Mouse (Mus musculus): Measurements from ENCODE around the gene Spata9. TPM values are rescaled to one million over a fixed set of nuclear protein-coding genes. Genes with fewer than 3 reads are reported as not detected.
"Not testable (repeated sequence)": the region's sequence is repeated elsewhere in the genome, so short reads cannot be mapped to it uniquely, and the experiment has no call there.

Spata9 gene
- 0.47 and 0.56 TPM in 2 replicates for polyA plus RNA-seq (2012; rRNA removed)

DNA sequence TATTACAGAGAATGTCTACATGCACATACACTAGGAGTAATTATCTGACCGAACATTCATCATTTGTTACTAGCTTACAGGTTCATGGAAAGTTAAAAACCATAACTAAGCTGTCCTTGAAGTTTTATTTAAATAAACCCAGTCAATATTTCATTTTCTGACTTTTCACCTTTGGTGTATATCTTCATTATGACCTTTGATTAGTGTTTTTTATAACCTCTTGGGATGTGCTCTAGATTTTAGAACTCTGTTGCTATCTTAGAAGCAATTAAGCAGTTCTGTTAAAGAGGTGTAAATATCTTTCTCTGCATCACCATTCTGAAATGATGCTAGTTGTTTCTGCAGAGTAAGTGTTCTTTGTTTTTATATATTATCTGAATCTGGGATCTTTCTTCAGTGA, at the start of gene Spata9:
TSS of gene Spata9 (plus strand) at position 301 of the 400 bp plus-strand sequence.
- TF ChIP-seq POLR2A (IDR thresholded peaks at IDR 0.05; ENCODE audit: borderline replicate concordance, extremely low read depth, insufficient read depth, insufficient read length, poor library complexity, severe bottlenecking) (no peak), CTCF (IDR thresholded peaks at IDR 0.05; ENCODE audit: borderline replicate concordance, extremely low read depth, insufficient read depth, insufficient read length) (no peak)
- DNase-seq (ENCODE audit: low read depth) = no peak

DNA sequence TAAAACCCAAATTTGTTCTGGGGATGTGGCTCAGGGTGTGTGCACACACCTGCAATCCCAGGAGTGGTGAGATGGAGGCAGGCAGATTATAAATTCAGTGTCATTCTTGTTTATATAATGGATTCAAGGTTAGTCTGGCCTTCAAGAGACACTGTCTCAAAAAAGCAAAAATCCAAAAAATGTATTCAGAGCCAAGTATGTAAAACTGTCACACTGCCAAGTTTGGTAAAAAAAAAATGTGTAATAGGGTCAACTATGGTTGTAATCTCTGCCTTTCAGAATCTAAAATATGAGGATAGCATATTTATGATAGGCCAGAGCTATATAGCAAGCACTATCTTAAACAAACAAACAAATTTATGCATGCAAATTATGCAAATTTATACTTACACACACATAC, 39.0 kb upstream of the Spata9 start:
- no peak for TF ChIP-seq CTCF (IDR thresholded peaks at IDR 0.05; ENCODE audit: borderline replicate concordance, extremely low read depth, insufficient read depth, insufficient read length)
- TF ChIP-seq POLR2A (IDR thresholded peaks at IDR 0.05; ENCODE audit: borderline replicate concordance, extremely low read depth, insufficient read depth, insufficient read length, poor library complexity, severe bottlenecking) = no peak
- DNase-seq (ENCODE audit: low read depth) = no peak

DNA sequence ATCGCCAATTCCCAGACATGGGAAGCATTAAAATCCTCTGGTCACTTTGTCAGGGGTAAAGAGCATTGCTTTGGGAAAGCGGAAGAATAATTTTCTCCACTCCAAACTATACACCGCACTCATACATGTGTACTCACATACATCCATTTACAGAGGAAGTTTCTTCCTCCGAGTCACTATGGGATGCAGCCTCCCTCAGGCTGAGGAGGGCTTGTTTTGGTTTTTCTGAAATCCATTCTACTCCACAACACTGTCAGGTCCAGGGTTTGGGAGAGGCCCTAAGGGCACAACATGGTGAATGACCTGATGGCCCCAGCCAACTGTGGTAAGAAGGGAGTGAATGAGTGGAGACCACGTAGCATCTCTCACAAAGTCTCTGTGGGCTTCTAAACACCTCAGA, 37.9 kb upstream of the Spata9 start:
- not testable (repeated sequence) for DNase-seq (ENCODE audit: low read depth)

- no peak for TF ChIP-seq POLR2A (IDR thresholded peaks at IDR 0.05; ENCODE audit: borderline replicate concordance, extremely low read depth, insufficient read depth, insufficient read length, poor library complexity, severe bottlenecking)
- TF ChIP-seq CTCF (IDR thresholded peaks at IDR 0.05; ENCODE audit: borderline replicate concordance, extremely low read depth, insufficient read depth, insufficient read length) = no peak
- no peak for DNase-seq (ENCODE audit: low read depth)
These were observed 36.9 kb upstream of the Spata9 start for GRCm38 (mm10) chr13:75930023-75930422.

DNA sequence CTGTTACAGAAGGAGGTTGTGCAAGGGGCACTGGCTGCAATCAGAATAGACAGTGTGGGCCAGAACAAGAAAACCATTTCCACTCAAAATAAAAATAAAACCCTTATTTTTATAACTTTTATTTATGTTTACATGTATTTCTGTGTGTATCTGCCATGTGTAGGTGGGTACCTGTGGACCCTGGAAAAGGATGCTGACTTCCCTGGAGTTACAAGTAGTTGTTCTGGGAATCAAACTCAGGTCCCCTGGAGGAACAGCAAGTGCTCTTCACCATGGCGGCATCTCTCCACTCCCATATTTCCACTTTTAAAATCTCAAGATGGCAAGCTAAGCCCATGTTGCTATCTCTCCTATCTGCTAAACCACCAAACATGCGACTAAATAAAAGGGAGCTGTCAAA, 36.3 kb upstream of the Spata9 start:
- no peak for TF ChIP-seq CTCF (IDR thresholded peaks at IDR 0.05; ENCODE audit: borderline replicate concordance, extremely low read depth, insufficient read depth, insufficient read length)
- no peak for TF ChIP-seq POLR2A (IDR thresholded peaks at IDR 0.05; ENCODE audit: borderline replicate concordance, extremely low read depth, insufficient read depth, insufficient read length, poor library complexity, severe bottlenecking)
- no peak for DNase-seq (ENCODE audit: low read depth)

DNA sequence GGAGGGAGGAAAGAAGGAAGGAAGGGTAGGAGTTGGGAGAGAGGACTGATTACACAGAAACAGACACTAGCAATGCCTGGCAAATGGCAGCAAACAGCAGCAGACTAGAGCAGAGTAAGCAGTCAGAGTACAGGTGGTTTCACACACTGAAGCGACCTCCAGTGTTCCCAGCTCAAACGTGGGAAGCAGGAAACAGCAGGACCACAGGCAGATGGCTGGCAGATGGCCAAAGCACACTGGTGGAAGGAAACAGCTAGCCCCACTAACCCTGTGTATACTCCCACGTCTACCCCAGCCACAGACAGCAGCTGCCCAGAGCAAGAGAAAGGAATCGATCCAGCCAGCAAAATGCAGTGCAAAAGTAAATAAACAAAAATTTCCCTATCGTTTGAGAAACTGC, 35.9 kb upstream of the Spata9 start:
- TF ChIP-seq CTCF (IDR thresholded peaks at IDR 0.05; ENCODE audit: borderline replicate concordance, extremely low read depth, insufficient read depth, insufficient read length) = no peak
- no peak for TF ChIP-seq POLR2A (IDR thresholded peaks at IDR 0.05; ENCODE audit: borderline replicate concordance, extremely low read depth, insufficient read depth, insufficient read length, poor library complexity, severe bottlenecking)
- DNase-seq (ENCODE audit: low read depth) = peak; percentile 86

DNA sequence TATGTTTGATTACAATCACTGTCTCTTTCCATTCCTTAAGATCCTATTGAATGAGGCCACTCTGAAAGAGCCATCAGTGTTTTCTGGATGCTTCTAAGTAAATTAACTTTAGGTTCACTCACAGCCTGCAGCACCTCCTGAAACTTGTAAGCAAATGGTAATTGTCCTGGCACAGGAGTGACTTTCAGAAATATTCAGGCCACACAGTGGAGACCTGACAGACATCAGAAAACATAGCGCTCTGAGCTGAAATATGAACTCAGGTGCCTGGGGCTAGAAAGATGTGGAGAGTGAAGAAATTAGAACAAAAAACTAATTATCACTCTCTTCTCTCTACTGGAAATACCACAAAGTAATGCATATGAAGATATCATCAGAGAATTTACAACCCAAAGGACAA, 33.7 kb upstream of the Spata9 start:
- TF ChIP-seq CTCF (IDR thresholded peaks at IDR 0.05; ENCODE audit: borderline replicate concordance, extremely low read depth, insufficient read depth, insufficient read length) (no peak), POLR2A (IDR thresholded peaks at IDR 0.05; ENCODE audit: borderline replicate concordance, extremely low read depth, insufficient read depth, insufficient read length, poor library complexity, severe bottlenecking) (no peak)
- no peak for DNase-seq (ENCODE audit: low read depth)

- no peak for DNase-seq (ENCODE audit: low read depth)
- TF ChIP-seq CTCF (IDR thresholded peaks at IDR 0.05; ENCODE audit: borderline replicate concordance, extremely low read depth, insufficient read depth, insufficient read length) (no peak), POLR2A (IDR thresholded peaks at IDR 0.05; ENCODE audit: borderline replicate concordance, extremely low read depth, insufficient read depth, insufficient read length, poor library complexity, severe bottlenecking) (no peak)
These were observed 28.1 kb upstream of the Spata9 start for GRCm38 (mm10) chr13:75938866-75939265.

DNA sequence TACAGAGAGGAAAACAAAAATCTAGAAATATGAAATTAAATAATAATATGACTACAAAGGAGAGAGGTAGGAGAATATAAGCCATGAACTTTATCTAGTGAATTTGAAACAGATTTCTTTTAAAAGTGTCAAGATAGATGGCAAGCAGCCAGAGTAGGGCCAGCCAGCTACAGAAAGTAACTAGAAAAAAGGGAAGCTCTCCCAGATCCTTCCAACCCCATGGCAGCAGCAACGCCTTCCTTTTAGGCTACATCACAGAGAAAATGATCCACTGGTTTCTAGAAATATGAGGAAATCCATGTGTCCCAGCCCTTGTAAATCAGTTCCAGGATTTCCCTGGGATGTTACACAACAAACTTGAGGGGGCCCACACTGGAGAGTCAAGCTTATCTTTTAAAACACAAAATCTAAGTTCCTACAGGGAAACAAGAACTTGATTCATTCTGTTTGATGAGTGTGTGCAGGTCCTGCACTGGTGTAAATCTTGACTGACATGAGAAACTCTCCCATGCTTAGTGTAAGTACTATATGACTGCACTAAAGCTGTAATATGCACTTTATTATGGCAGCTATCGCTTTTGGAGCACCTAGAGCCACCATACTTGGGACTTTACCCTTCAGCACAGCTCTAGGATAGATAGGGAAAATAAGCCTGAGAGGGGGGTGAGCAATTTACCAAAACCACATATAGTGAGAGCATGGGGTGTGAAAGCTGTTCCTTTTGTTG, 26.0 kb upstream of the Spata9 start:
- no peak for DNase-seq (ENCODE audit: low read depth)
- no peak for TF ChIP-seq POLR2A (IDR thresholded peaks at IDR 0.05; ENCODE audit: borderline replicate concordance, extremely low read depth, insufficient read depth, insufficient read length, poor library complexity, severe bottlenecking)
- no peak for TF ChIP-seq CTCF (IDR thresholded peaks at IDR 0.05; ENCODE audit: borderline replicate concordance, extremely low read depth, insufficient read depth, insufficient read length)

GRCm38 (mm10) chr13:75941518-75942295, 25.2 kb upstream of the Spata9 start:
- TF ChIP-seq POLR2A (IDR thresholded peaks at IDR 0.05; ENCODE audit: borderline replicate concordance, extremely low read depth, insufficient read depth, insufficient read length, poor library complexity, severe bottlenecking) (no peak), CTCF (IDR thresholded peaks at IDR 0.05; ENCODE audit: borderline replicate concordance, extremely low read depth, insufficient read depth, insufficient read length) (no peak)
- peak; percentile 75 for DNase-seq (ENCODE audit: low read depth)

GRCm38 (mm10) chr13:75942731-75943130, 24.2 kb upstream of the Spata9 start:
- peak; percentile 64 for DNase-seq (ENCODE audit: low read depth)
- peak; percentile 24; the same call in 1 of the 2 replicates for TF ChIP-seq CTCF (IDR thresholded peaks at IDR 0.05; ENCODE audit: borderline replicate concordance, extremely low read depth, insufficient read depth, insufficient read length)
- TF ChIP-seq POLR2A (IDR thresholded peaks at IDR 0.05; ENCODE audit: borderline replicate concordance, extremely low read depth, insufficient read depth, insufficient read length, poor library complexity, severe bottlenecking) = no peak

All from brain, embryonic 14.5 days (tissue).